Mouse (Mus musculus): ENCODE data around the gene Adgrf5. TPM values are rescaled to one million over a fixed set of nuclear protein-coding genes. Genes with fewer than 3 reads are reported as not detected.
A peak's percentile ranks its signal among the peaks of the same experiment; 100 is the strongest.

Adgrf5 gene
- polyA plus RNA-seq, 1 experiment: 51.4 TPM

GRCm38 (mm10) chr17:43398612-43399011, 38.4 kb downstream of the Adgrf5 start:
- H3K4me1 ChIP-seq (ENCODE audit: control insufficient read depth, insufficient read depth, insufficient read length, low read length): peaks cover 37% of the 10 kb centered on the region
- H3K27ac ChIP-seq (replicated peaks; ENCODE audit: low read depth, low read length): peak overlapping the region; percentile 25; the same call in 1 of the 2 replicates
- 0 out of 2 replicates have a peak overlapping the region, but pooled peaks have one; percentile 1 for H3K4me3 ChIP-seq (ENCODE audit: insufficient read depth, low read depth, low read length)

GRCm38 (mm10) chr17:43399151-43399550, 38.9 kb downstream of the Adgrf5 start:
- no peak overlapping the region for H3K4me3 ChIP-seq (ENCODE audit: insufficient read depth, low read depth, low read length)
- peak overlapping the region; percentile 84 for H3K27ac ChIP-seq (replicated peaks; ENCODE audit: low read depth, low read length)
- H3K4me1 ChIP-seq (ENCODE audit: control insufficient read depth, insufficient read depth, insufficient read length, low read length): peaks cover 42% of the 10 kb centered on the region

GRCm38 (mm10) chr17:43400483-43400882, 40.2 kb downstream of the Adgrf5 start:
- no peak overlapping the region for H3K4me3 ChIP-seq (ENCODE audit: insufficient read depth, low read depth, low read length)
- peaks cover 39% of the 10 kb centered on the region for H3K4me1 ChIP-seq (ENCODE audit: control insufficient read depth, insufficient read depth, insufficient read length, low read length)
- H3K27ac ChIP-seq (replicated peaks; ENCODE audit: low read depth, low read length): peak overlapping the region; percentile 84

GRCm38 (mm10) chr17:43403851-43404250, 43.6 kb downstream of the Adgrf5 start:
- peak overlapping the region; percentile 61 for H3K27ac ChIP-seq (replicated peaks; ENCODE audit: low read depth, low read length)
- no peak overlapping the region for H3K4me3 ChIP-seq (ENCODE audit: insufficient read depth, low read depth, low read length)

GRCm38 (mm10) chr17:43404408-43404807, 44.2 kb downstream of the Adgrf5 start:
- Histone ChIP-seq H3K4me1 (ENCODE audit: control insufficient read depth, insufficient read depth, insufficient read length, low read length) (peaks cover 31% of the 10 kb centered on the region), H3K4me3 (ENCODE audit: insufficient read depth, low read depth, low read length) (no peak overlapping the region), H3K27ac (replicated peaks; ENCODE audit: low read depth, low read length) (peak overlapping the region; percentile 61)

More at GRCm38 (mm10) chr17:43403851-43404250, 43.6 kb downstream of the Adgrf5 start:
- peaks cover 31% of the 10 kb centered on the region for H3K4me1 ChIP-seq (ENCODE audit: control insufficient read depth, insufficient read depth, insufficient read length, low read length)

GRCm38 (mm10) chr17:43406321-43406720, 46.1 kb downstream of the Adgrf5 start:
- peaks cover 30% of the 10 kb centered on the region for H3K4me1 ChIP-seq (ENCODE audit: control insufficient read depth, insufficient read depth, insufficient read length, low read length)
- no peak overlapping the region for H3K4me3 ChIP-seq (ENCODE audit: insufficient read depth, low read depth, low read length)
- H3K27ac ChIP-seq (replicated peaks; ENCODE audit: low read depth, low read length): peak overlapping the region; percentile 54

GRCm38 (mm10) chr17:43407548-43407947, 47.3 kb downstream of the Adgrf5 start:
- peaks cover 26% of the 10 kb centered on the region for H3K4me1 ChIP-seq (ENCODE audit: control insufficient read depth, insufficient read depth, insufficient read length, low read length)
- peak overlapping the region; percentile 38 for H3K27ac ChIP-seq (replicated peaks; ENCODE audit: low read depth, low read length)
- H3K4me3 ChIP-seq (ENCODE audit: insufficient read depth, low read depth, low read length): no peak overlapping the region

- Histone ChIP-seq H3K27ac (replicated peaks; ENCODE audit: low read depth, low read length) (0 out of 2 replicates have a peak overlapping the region, but pooled peaks have one; percentile 13), H3K4me3 (ENCODE audit: insufficient read depth, low read depth, low read length) (no peak overlapping the region), H3K4me1 (ENCODE audit: control insufficient read depth, insufficient read depth, insufficient read length, low read length) (peaks cover 12% of the 10 kb centered on the region; the same call in 1 of the 2 replicates)
These were observed 52.9 kb downstream of the Adgrf5 start for GRCm38 (mm10) chr17:43413182-43413581.

GRCm38 (mm10) chr17:43419204-43419603, 59.0 kb downstream of the Adgrf5 start:
- H3K4me3 ChIP-seq (ENCODE audit: insufficient read depth, low read depth, low read length): no peak overlapping the region
- peaks cover 9% of the 10 kb centered on the region for H3K4me1 ChIP-seq (ENCODE audit: control insufficient read depth, insufficient read depth, insufficient read length, low read length)
- no peak overlapping the region for H3K27ac ChIP-seq (replicated peaks; ENCODE audit: low read depth, low read length)

- peak overlapping the region; percentile 31 for H3K27ac ChIP-seq (replicated peaks; ENCODE audit: low read depth, low read length)
- H3K4me3 ChIP-seq (ENCODE audit: insufficient read depth, low read depth, low read length): no peak overlapping the region
- H3K4me1 ChIP-seq (ENCODE audit: control insufficient read depth, insufficient read depth, insufficient read length, low read length): peaks cover 9% of the 10 kb centered on the region
These were observed 60.1 kb downstream of the Adgrf5 start for GRCm38 (mm10) chr17:43420381-43420780.

GRCm38 (mm10) chr17:43423953-43424352, 63.7 kb downstream of the Adgrf5 start:
- H3K27ac ChIP-seq (replicated peaks; ENCODE audit: low read depth, low read length): no peak overlapping the region
- H3K4me1 ChIP-seq (ENCODE audit: control insufficient read depth, insufficient read depth, insufficient read length, low read length): peaks cover 7% of the 10 kb centered on the region
- H3K4me3 ChIP-seq (ENCODE audit: insufficient read depth, low read depth, low read length): no peak overlapping the region

- peaks cover 23% of the 10 kb centered on the region for H3K4me1 ChIP-seq (ENCODE audit: control insufficient read depth, insufficient read depth, insufficient read length, low read length)
- H3K27ac ChIP-seq (replicated peaks; ENCODE audit: low read depth, low read length): peak overlapping the region; percentile 55; the same call in 1 of the 2 replicates
- H3K4me3 ChIP-seq (ENCODE audit: insufficient read depth, low read depth, low read length): no peak overlapping the region
These were observed 71.4 kb downstream of the Adgrf5 start for GRCm38 (mm10) chr17:43431692-43432091.

- Histone ChIP-seq H3K4me3 (ENCODE audit: insufficient read depth, low read depth, low read length) (no peak overlapping the region), H3K4me1 (ENCODE audit: control insufficient read depth, insufficient read depth, insufficient read length, low read length) (peaks cover 23% of the 10 kb centered on the region), H3K27ac (replicated peaks; ENCODE audit: low read depth, low read length) (no peak overlapping the region)
These were observed 74.2 kb downstream of the Adgrf5 start for GRCm38 (mm10) chr17:43434485-43434884.

GRCm38 (mm10) chr17:43451216-43451615, 91.0 kb downstream of the Adgrf5 start:
- Histone ChIP-seq H3K4me1 (ENCODE audit: control insufficient read depth, insufficient read depth, insufficient read length, low read length) (0 out of 2 replicates have a peak, but pooled peaks cover 2% of the 10 kb centered on the region), H3K27ac (replicated peaks; ENCODE audit: low read depth, low read length) (no peak overlapping the region), H3K4me3 (ENCODE audit: insufficient read depth, low read depth, low read length) (no peak overlapping the region)

GRCm38 (mm10) chr17:43458598-43458997, 98.3 kb downstream of the Adgrf5 start:
- no peak overlapping the region for H3K4me3 ChIP-seq (ENCODE audit: insufficient read depth, low read depth, low read length)
- no peak overlapping the region for H3K27ac ChIP-seq (replicated peaks; ENCODE audit: low read depth, low read length)
- H3K4me1 ChIP-seq (ENCODE audit: control insufficient read depth, insufficient read depth, insufficient read length, low read length): peaks cover 17% of the 10 kb centered on the region

- Histone ChIP-seq H3K27ac (replicated peaks; ENCODE audit: low read depth, low read length) (peak overlapping the region; percentile 12; the same call in 1 of the 2 replicates), H3K4me3 (ENCODE audit: insufficient read depth, low read depth, low read length) (no peak overlapping the region), H3K4me1 (ENCODE audit: control insufficient read depth, insufficient read depth, insufficient read length, low read length) (peaks cover 16% of the 10 kb centered on the region)
These were observed 99.5 kb downstream of the Adgrf5 start for GRCm38 (mm10) chr17:43459737-43460230.
